Mouse (Mus musculus) bone marrow macrophage, adult 2 months (primary cell): ENCODE measurements around the gene Supv3l1.

Source experiments
- CTCF ChIP-seq: IDR thresholded peaks from 2 replicates; pipeline ENCODE4 v1.5.1; 2012; ENCODE audit warnings: low read depth, mild to moderate bottlenecking, low read length, moderate library complexity
- POLR2A ChIP-seq: IDR thresholded peaks from 2 replicates; pipeline ENCODE4 v1.6.1; 2012; ENCODE audit warnings: mild to moderate bottlenecking, low read depth, low read length, borderline replicate concordance

DNA sequence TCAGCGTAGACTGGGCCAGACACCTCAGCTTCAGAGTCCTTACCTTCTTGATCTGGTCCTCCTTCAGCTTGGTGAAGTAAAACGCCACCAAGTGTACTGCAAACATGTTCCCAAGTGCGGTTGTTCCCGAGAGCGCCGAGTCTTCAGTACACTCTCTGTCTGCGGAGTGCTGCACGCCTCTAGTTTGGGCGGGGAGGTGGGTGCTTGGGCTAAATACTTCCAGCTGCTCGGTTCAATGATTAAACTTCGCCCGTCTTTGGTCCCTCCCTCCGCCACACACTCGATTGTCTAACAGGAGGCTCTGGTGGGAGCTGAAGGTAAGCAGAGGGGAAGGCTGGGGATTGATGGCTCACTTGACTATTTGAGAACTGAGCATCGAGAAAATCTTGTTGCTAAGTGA is 27.3 kb downstream of the Supv3l1 start, which contains the start of gene Hkdc1:
- TF ChIP-seq POLR2A (no peak), CTCF (no peak)
